Mouse (Mus musculus): ENCODE measurements at regions not wholly inside any gene's neighbourhood (a gene's known extent, or its start where the extent isn't known, plus 50 kb on each side); places are given as distances from the start of the nearest gene placed in this dataset.

GRCm38 (mm10) chr4:106096130-106096529 is 219.9 kb upstream of the Usp24 start:
- TF ChIP-seq CTCF (IDR thresholded peaks at IDR 0.05; ENCODE audit: borderline replicate concordance, extremely low read depth, insufficient read depth, insufficient read length) (no peak), POLR2A (IDR thresholded peaks at IDR 0.05; ENCODE audit: borderline replicate concordance, extremely low read depth, insufficient read depth, insufficient read length, poor library complexity, severe bottlenecking) (no peak)
